Mouse (Mus musculus) E14TG2a.4 (cell line): ENCODE data around the gene Cebpg.

ENCODE experiments used
- CTCF ChIP-seq: conservative IDR thresholded peaks from 2 replicates; pipeline ENCODE4 v1.5.1; 2014; ENCODE audit warnings: low read length
- NANOG ChIP-seq: IDR thresholded peaks from 2 replicates; pipeline ENCODE4 v1.6.1; 2014; ENCODE audit warnings: borderline replicate concordance, low read length, mixed read lengths

GRCm38 (mm10) chr7:35035141-35035553 is 21.2 kb downstream of the Cebpg start:
- TF ChIP-seq CTCF (no peak), NANOG (no peak)
